Mouse (Mus musculus): ENCODE results near the gene Fam241a.

DNA sequence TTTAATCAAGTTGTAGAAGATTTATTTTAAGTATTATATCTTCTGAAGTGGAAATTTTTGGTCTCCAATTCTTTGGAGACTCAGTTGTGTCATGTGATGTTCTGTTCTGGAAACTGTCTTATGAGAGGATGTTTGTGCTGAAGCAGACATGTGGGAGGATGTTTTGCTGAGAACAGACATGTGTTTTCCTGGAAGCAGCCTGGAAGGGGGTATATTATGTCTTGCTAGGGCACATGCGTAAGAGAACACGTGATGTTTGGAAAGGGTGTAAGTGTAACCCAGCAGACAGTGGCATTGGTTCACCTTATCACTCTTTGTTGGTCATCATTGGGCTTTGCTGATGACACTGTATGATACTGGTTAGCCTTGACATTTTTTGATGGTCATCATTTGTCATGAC is 20.6 kb downstream of the Fam241a start:
- no peak for TF ChIP-seq CTCF (IDR thresholded peaks at IDR 0.05; ENCODE audit: low read depth)
- TF ChIP-seq EP300 (IDR thresholded peaks at IDR 0.05; ENCODE audit: low read depth): no peak

All from liver, embryonic 14.5 days (tissue).